7 mouse cellular contexts compared by ENCODE assay signal in genomic region chr10:80538710-80539394, GRCm38 (mm10). TPM values are rescaled to one million over a fixed set of nuclear protein-coding genes. Genes with fewer than 3 reads are reported as not detected.
DNase-seq lines count a peak whose midpoint lies in the region; ATAC-seq lines count a peak whose summit lies in the region.

TSS of gene Atp8b3 (minus strand) at chr10:80539124.

- H3K27me3 ChIP-seq in forebrain, embryonic 10.5 days (ENCODE audit: poor library complexity, severe bottlenecking): peaks cover 52% of the 10 kb centered on the region
- peaks cover 27% of the 10 kb centered on the region for H3K27me3 ChIP-seq in limb, embryonic 11.5 days (ENCODE audit: control insufficient read depth, insufficient read depth, low read length)
- H3K27me3 ChIP-seq in midbrain, embryonic 12.5 days: peaks cover 46% of the 10 kb centered on the region

- DNase-seq in ES-CJ7 (ENCODE audit: low read depth, low spot score): peak; percentile 99
- peak; percentile 96 for DNase-seq in adrenal gland, adult 8-10 months
- peak; percentile 77 for DNase-seq in forebrain, embryonic 10.5 days (ENCODE audit: extremely low spot score, low spot score)
- peak; percentile 37 to 58 for DNase-seq in heart, postnatal 36 days
- peak; percentile 71 for DNase-seq in limb, embryonic 11.5 days (ENCODE audit: low spot score)
- DNase-seq in spleen, postnatal 10 days (ENCODE audit: low spot score in 2 of 2): peak; percentile 97 to 100

- H3K4me1 ChIP-seq in forebrain, embryonic 10.5 days: peaks cover 36% of the 10 kb centered on the region
- 0 out of 2 replicates have a peak, but pooled peaks cover 6% of the 10 kb centered on the region for H3K4me1 ChIP-seq in limb, embryonic 11.5 days (ENCODE audit: control insufficient read depth, insufficient read depth, low read length)
- H3K4me1 ChIP-seq in midbrain, embryonic 12.5 days: peaks cover 5% of the 10 kb centered on the region; the same call in 1 of the 2 replicates

- no peak within 1 kb of the TSS for H3K9ac ChIP-seq in limb, embryonic 11.5 days (ENCODE audit: low read length)
- no peak within 1 kb of the TSS for H3K9ac ChIP-seq in midbrain, embryonic 12.5 days (replicated peaks)

- H3K4me3 ChIP-seq in forebrain, embryonic 10.5 days: peak within 1 kb of the TSS; percentile 44
- no peak within 1 kb of the TSS; the same call in 1 of the 2 replicates for H3K4me3 ChIP-seq in limb, embryonic 11.5 days (ENCODE audit: low read depth, low read length)
- peak within 1 kb of the TSS; percentile 25 for H3K4me3 ChIP-seq in midbrain, embryonic 12.5 days

- peak; percentile 58; the same call in 1 of the 2 replicates for ATAC-seq in limb, embryonic 11.5 days (ENCODE audit: insufficient number of reproducible peaks, low FRiP score, low TSS enrichment, low read depth)
- peak; percentile 70; the same call in 1 of the 2 replicates for ATAC-seq in midbrain, embryonic 12.5 days (ENCODE audit: low FRiP score, low read depth)

- peak within 1 kb of the TSS; percentile 66 for H3K27ac ChIP-seq in forebrain, embryonic 10.5 days
- no peak within 1 kb of the TSS for H3K27ac ChIP-seq in limb, embryonic 11.5 days (replicated peaks; ENCODE audit: low read depth, low read length)
- no peak within 1 kb of the TSS for H3K27ac ChIP-seq in midbrain, embryonic 12.5 days (replicated peaks)

- peaks cover 33% of the 10 kb centered on the region for H3K36me3 ChIP-seq in forebrain, embryonic 10.5 days (replicated peaks)
- H3K36me3 ChIP-seq in limb, embryonic 11.5 days (ENCODE audit: control insufficient read depth, insufficient read depth, low read length): peaks cover 18% of the 10 kb centered on the region
- H3K36me3 ChIP-seq in midbrain, embryonic 12.5 days: peaks cover 29% of the 10 kb centered on the region

- H3K4me2 ChIP-seq in limb, embryonic 11.5 days (ENCODE audit: low read depth, severe bottlenecking): peak within 1 kb of the TSS; percentile 28
- H3K4me2 ChIP-seq in midbrain, embryonic 12.5 days (replicated peaks): peak within 1 kb of the TSS; percentile 38

- intact Hi-C loops in heart, postnatal 36 days (cut with DNase I): loop anchor here (5.0 kb wide), 1 partner anchor 172 kb away; no protein-coding TSS in a partner anchor

- H3K9me3 ChIP-seq in forebrain, embryonic 10.5 days: no peaks in the 10 kb centered on the region
- no peaks in the 10 kb centered on the region; the same call in 1 of the 2 replicates for H3K9me3 ChIP-seq in limb, embryonic 11.5 days (ENCODE audit: control insufficient read depth, low read length)
- H3K9me3 ChIP-seq in midbrain, embryonic 12.5 days: no peaks in the 10 kb centered on the region

- WGBS in forebrain, embryonic 10.5 days: 2% methylated on average over 30 of the region's 30 CpGs
- WGBS in limb, embryonic 11.5 days: 2% methylated on average over 30 of the region's 30 CpGs
- WGBS in midbrain, embryonic 12.5 days: 2% methylated on average over 30 of the region's 30 CpGs

RNA-seq across cellular contexts. Expression of gene Atp8b3, which starts in this region (rescaled TPM):
- 1 to 10 TPM; 1.2 to 3.0 (median 1.9) TPM for total RNA-seq in adrenal gland, adult 8-10 months (2022)
- polyA plus RNA-seq in forebrain, embryonic 10.5 days (2016; fragmentation: Nextera tagmentation; extraction: Ambion mirVana): 0.51 and 0.71 TPM in 2 replicates
- not detected for total RNA-seq in heart, postnatal 36 days (2021)
- 0.37 and 0.48 TPM in 2 replicates for polyA plus RNA-seq in limb, embryonic 11.5 days (2014; fragmentation: Nextera tagmentation; extraction: Ambion mirVana)
- polyA plus RNA-seq in midbrain, embryonic 12.5 days (2016; fragmentation: Nextera tagmentation; extraction: Ambion mirVana): 0.78 and 0.97 TPM in 2 replicates

Comparison
In these comparisons a context has a peak if more than half of its experiments do, and no peak if none do; other contexts are left out.
1. Peak in DNase-seq, H3K4me3 ChIP-seq and H3K27ac ChIP-seq in forebrain, embryonic 10.5 days; RNA of the gene not detected or under 1 TPM.
2. Peak in DNase-seq in heart, postnatal 36 days; RNA of the gene not detected or under 1 TPM.
3. Peak in DNase-seq, ATAC-seq and H3K4me2 ChIP-seq in limb, embryonic 11.5 days; RNA of the gene not detected or under 1 TPM.
4. Peak in ATAC-seq, H3K4me3 ChIP-seq and H3K4me2 ChIP-seq in midbrain, embryonic 12.5 days; RNA of the gene not detected or under 1 TPM.
5. DNase-seq: peak in every context shown above with its lines; median percentile 99 in ES-CJ7; 98 in spleen, postnatal 10 days; 96 in adrenal gland, adult 8-10 months; 77 in forebrain, embryonic 10.5 days; 71 in limb, embryonic 11.5 days; 48 in heart, postnatal 36 days.